Mouse (Mus musculus): ENCODE measurements at regions not wholly inside any gene's neighbourhood (a gene's known extent, or its start where the extent isn't known, plus 50 kb on each side); places are given as distances from the start of the nearest gene placed in this dataset.
"Not testable (repeated sequence)": the region's sequence is repeated elsewhere in the genome, so short reads cannot be mapped to it uniquely, and the experiment has no call there.

- Histone ChIP-seq H3K4me2 (replicated peaks) (no peak overlapping the region), H3K36me3 (no peaks in the 10 kb centered on the region), H3K9me3 (replicated peaks) (no peaks in the 10 kb centered on the region), H3K9ac (no peak overlapping the region), H3K27ac (replicated peaks) (0 out of 2 replicates have a peak overlapping the region, but pooled peaks have one; percentile 4), H3K4me3 (replicated peaks) (no peak overlapping the region), H3K27me3 (no peaks in the 10 kb centered on the region), H3K4me1 (0 out of 2 replicates have a peak, but pooled peaks cover 8% of the 10 kb centered on the region)
- ATAC-seq (ENCODE audit: insufficient number of reproducible peaks, low FRiP score, low TSS enrichment, low read depth), result 0 out of 2 replicates have a peak, but pooled peaks have one; percentile 19
- WGBS, result 28% methylated on average over 8 of the region's 8 CpGs
Measured at GRCm38 (mm10) chr5:96898120-96898672, 99.3 kb upstream of the Bmp2k start.

- no peaks in the 10 kb centered on the region for H3K9me3 ChIP-seq (replicated peaks)
- H3K4me3 ChIP-seq (replicated peaks), result no peak overlapping the region
- H3K4me2 ChIP-seq (replicated peaks), result no peak overlapping the region
- H3K27me3 ChIP-seq, result no peaks in the 10 kb centered on the region
- 0 out of 2 replicates have a peak, but pooled peaks cover 8% of the 10 kb centered on the region for H3K4me1 ChIP-seq
- WGBS, result 60% methylated on average over 5 of the region's 5 CpGs
- ATAC-seq (ENCODE audit: insufficient number of reproducible peaks, low FRiP score, low TSS enrichment, low read depth), result no peak
- no peak overlapping the region for H3K9ac ChIP-seq
- H3K27ac ChIP-seq (replicated peaks), result no peak overlapping the region; the same call in 1 of the 2 replicates
- no peaks in the 10 kb centered on the region for H3K36me3 ChIP-seq
Measured at GRCm38 (mm10) chr5:96898695-96899094, 98.8 kb upstream of the Bmp2k start.

- Histone ChIP-seq H3K27me3 (no peaks in the 10 kb centered on the region), H3K36me3 (no peaks in the 10 kb centered on the region), H3K9ac (no peak overlapping the region), H3K4me2 (replicated peaks) (peak overlapping the region; percentile 13; the same call in 1 of the 2 replicates), H3K9me3 (replicated peaks) (no peaks in the 10 kb centered on the region), H3K4me3 (replicated peaks) (no peak overlapping the region), H3K27ac (replicated peaks) (no peak overlapping the region), H3K4me1 (no peaks in the 10 kb centered on the region)
- WGBS, result 35% methylated on average over 17 of the region's 17 CpGs
- ATAC-seq (ENCODE audit: insufficient number of reproducible peaks, low FRiP score, low TSS enrichment, low read depth), result peak; percentile 54; the same call in 1 of the 2 replicates
Measured at GRCm38 (mm10) chr5:96905572-96906271, 91.8 kb upstream of the Bmp2k start.

GRCm38 (mm10) chr5:96908371-96908770 lies 89.1 kb upstream of the Bmp2k start:
- not testable (repeated sequence) for H3K27ac ChIP-seq (replicated peaks); ATAC-seq (ENCODE audit: insufficient number of reproducible peaks, low FRiP score, low TSS enrichment, low read depth); H3K27me3 ChIP-seq; H3K9ac ChIP-seq; H3K9me3 ChIP-seq (replicated peaks); H3K4me1 ChIP-seq; H3K36me3 ChIP-seq; H3K4me3 ChIP-seq (replicated peaks); H3K4me2 ChIP-seq (replicated peaks)
- WGBS, result 84% methylated on average over 2 of the region's 2 CpGs

GRCm38 (mm10) chr5:96909218-96909617 lies 88.3 kb upstream of the Bmp2k start:
- Histone ChIP-seq H3K27ac (replicated peaks) (no peak overlapping the region), H3K4me1 (no peaks in the 10 kb centered on the region), H3K9ac (no peak overlapping the region), H3K27me3 (no peaks in the 10 kb centered on the region), H3K36me3 (no peaks in the 10 kb centered on the region), H3K4me3 (replicated peaks) (no peak overlapping the region), H3K9me3 (replicated peaks) (no peaks in the 10 kb centered on the region), H3K4me2 (replicated peaks) (no peak overlapping the region)
- no peak for ATAC-seq (ENCODE audit: insufficient number of reproducible peaks, low FRiP score, low TSS enrichment, low read depth)
- WGBS, result 72% methylated on average over 6 of the region's 6 CpGs

GRCm38 (mm10) chr5:96911550-96912253 lies 85.8 kb upstream of the Bmp2k start:
- H3K27me3 ChIP-seq, result no peaks in the 10 kb centered on the region
- H3K9ac ChIP-seq, result no peak overlapping the region
- peak overlapping the region; percentile 27; the same call in 1 of the 2 replicates for H3K4me2 ChIP-seq (replicated peaks)
- H3K27ac ChIP-seq (replicated peaks), result peak overlapping the region; percentile 61
- no peaks in the 10 kb centered on the region for H3K9me3 ChIP-seq (replicated peaks)
- peak; percentile 47; the same call in 1 of the 2 replicates for ATAC-seq (ENCODE audit: insufficient number of reproducible peaks, low FRiP score, low TSS enrichment, low read depth)
- no peak overlapping the region for H3K4me3 ChIP-seq (replicated peaks)
- no peaks in the 10 kb centered on the region for H3K36me3 ChIP-seq
- H3K4me1 ChIP-seq, result no peaks in the 10 kb centered on the region
- WGBS, result 44% methylated on average over 13 of the region's 13 CpGs

- WGBS, result 64% methylated on average over 4 of the region's 4 CpGs
- no peaks in the 10 kb centered on the region for H3K36me3 ChIP-seq
- no peak overlapping the region for H3K4me3 ChIP-seq (replicated peaks)
- no peak for ATAC-seq (ENCODE audit: insufficient number of reproducible peaks, low FRiP score, low TSS enrichment, low read depth)
- H3K27ac ChIP-seq (replicated peaks), result peak overlapping the region; percentile 61; the same call in 1 of the 2 replicates
- no peak overlapping the region for H3K9ac ChIP-seq
- H3K9me3 ChIP-seq (replicated peaks), result no peaks in the 10 kb centered on the region
- H3K4me2 ChIP-seq (replicated peaks), result no peak overlapping the region
- no peaks in the 10 kb centered on the region for H3K4me1 ChIP-seq
- no peaks in the 10 kb centered on the region for H3K27me3 ChIP-seq
Measured at GRCm38 (mm10) chr5:96912254-96912635, 85.2 kb upstream of the Bmp2k start.

- H3K4me3 ChIP-seq (replicated peaks), result no peak overlapping the region
- no peak for ATAC-seq (ENCODE audit: insufficient number of reproducible peaks, low FRiP score, low TSS enrichment, low read depth)
- no peaks in the 10 kb centered on the region for H3K27me3 ChIP-seq
- H3K27ac ChIP-seq (replicated peaks), result peak overlapping the region; percentile 24; the same call in 1 of the 2 replicates
- H3K9me3 ChIP-seq (replicated peaks), result no peaks in the 10 kb centered on the region
- 52% methylated on average over 4 of the region's 4 CpGs for WGBS
- no peaks in the 10 kb centered on the region for H3K36me3 ChIP-seq
- no peaks in the 10 kb centered on the region for H3K4me1 ChIP-seq
- no peak overlapping the region for H3K9ac ChIP-seq
- H3K4me2 ChIP-seq (replicated peaks), result no peak overlapping the region
Measured at GRCm38 (mm10) chr5:96912781-96913180, 84.7 kb upstream of the Bmp2k start.

- Histone ChIP-seq H3K27me3 (no peaks in the 10 kb centered on the region), H3K4me3 (replicated peaks) (no peak overlapping the region), H3K4me1 (0 out of 2 replicates have a peak, but pooled peaks cover 2% of the 10 kb centered on the region), H3K36me3 (no peaks in the 10 kb centered on the region), H3K4me2 (replicated peaks) (no peak overlapping the region), H3K9me3 (replicated peaks) (no peaks in the 10 kb centered on the region), H3K27ac (replicated peaks) (0 out of 2 replicates have a peak overlapping the region, but pooled peaks have one; percentile 17), H3K9ac (no peak overlapping the region)
- no peak for ATAC-seq (ENCODE audit: insufficient number of reproducible peaks, low FRiP score, low TSS enrichment, low read depth)
- WGBS, result 32% methylated on average over 1 of the region's 1 CpGs
Measured at GRCm38 (mm10) chr5:96913711-96914110, 83.8 kb upstream of the Bmp2k start.

GRCm38 (mm10) chr5:96914696-96915404 lies 82.6 kb upstream of the Bmp2k start:
- Histone ChIP-seq H3K27me3 (no peaks in the 10 kb centered on the region), H3K9ac (no peak overlapping the region), H3K4me2 (replicated peaks) (no peak overlapping the region), H3K4me3 (replicated peaks) (no peak overlapping the region), H3K9me3 (replicated peaks) (no peaks in the 10 kb centered on the region), H3K27ac (replicated peaks) (no peak overlapping the region), H3K4me1 (0 out of 2 replicates have a peak, but pooled peaks cover 2% of the 10 kb centered on the region), H3K36me3 (no peaks in the 10 kb centered on the region)
- ATAC-seq (ENCODE audit: insufficient number of reproducible peaks, low FRiP score, low TSS enrichment, low read depth), result no peak
- WGBS, result 76% methylated on average over 4 of the region's 4 CpGs

- H3K4me1 ChIP-seq, result 0 out of 2 replicates have a peak, but pooled peaks cover 2% of the 10 kb centered on the region
- H3K36me3 ChIP-seq, result no peaks in the 10 kb centered on the region
- H3K4me2 ChIP-seq (replicated peaks), result no peak overlapping the region
- H3K9me3 ChIP-seq (replicated peaks), result no peaks in the 10 kb centered on the region
- H3K4me3 ChIP-seq (replicated peaks), result no peak overlapping the region
- no peaks in the 10 kb centered on the region for H3K27me3 ChIP-seq
- H3K9ac ChIP-seq, result no peak overlapping the region
- WGBS, result 61% methylated on average over 6 of the region's 6 CpGs
- peak overlapping the region; percentile 65; the same call in 1 of the 2 replicates for H3K27ac ChIP-seq (replicated peaks)
- ATAC-seq (ENCODE audit: insufficient number of reproducible peaks, low FRiP score, low TSS enrichment, low read depth), result no peak
Measured at GRCm38 (mm10) chr5:96916897-96917296, 80.6 kb upstream of the Bmp2k start.

Measured in embryonic facial prominence, embryonic 15.5 days (tissue).